Mouse (Mus musculus): ENCODE measurements around the gene Bank1.
"Not testable (repeated sequence)": the region's sequence is repeated elsewhere in the genome, so short reads cannot be mapped to it uniquely, and the experiment has no call there.

The Bank1 gene

DNA sequence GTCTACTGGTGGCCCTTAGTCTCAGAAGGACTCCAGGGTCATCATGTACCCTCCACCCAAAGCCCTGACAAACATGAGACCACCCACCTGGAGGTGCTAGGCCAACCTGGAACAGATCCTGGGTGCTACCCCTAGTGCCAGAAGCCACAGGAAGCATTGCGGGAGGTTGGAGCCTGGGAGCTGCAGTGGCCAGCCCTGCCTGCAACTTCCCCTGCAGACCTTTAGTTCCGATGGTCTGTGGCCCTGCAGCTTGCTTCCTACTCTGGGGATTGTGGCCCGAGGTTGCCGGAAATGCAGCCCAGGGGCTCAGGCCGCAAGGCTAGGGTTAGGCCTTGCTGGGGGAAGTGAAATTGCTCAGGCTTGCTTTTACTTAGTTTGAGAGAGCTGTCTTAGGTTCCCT lies at the start of gene Bank1:
Gene Bank1 (minus strand): TSS at position 284 of the 400 bp plus-strand sequence.
- DNase-seq, result no peak

DNA sequence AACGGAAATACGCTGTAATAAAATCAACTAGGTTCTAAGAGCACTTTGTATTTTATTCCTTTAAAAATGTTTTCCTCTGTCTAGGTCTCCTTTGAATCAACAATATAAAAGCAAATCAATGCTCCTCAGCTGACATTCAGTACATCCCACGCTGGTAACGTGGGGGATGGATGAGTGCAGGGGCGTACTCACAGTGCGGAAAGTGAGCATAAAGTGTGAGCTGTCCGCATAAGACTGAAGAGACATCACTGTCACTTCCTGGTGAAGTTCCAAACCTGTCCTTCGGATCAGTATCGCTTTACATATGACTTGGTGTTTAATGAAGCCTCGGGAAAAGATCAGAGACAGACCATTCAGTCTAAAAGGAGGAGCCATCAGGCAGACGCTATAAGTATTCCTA lies 44.0 kb upstream of the Bank1 start:
- DNase-seq, result no peak

- DNase-seq, result peak; percentile 6
Observed at GRCm38 (mm10) chr3:136369466-136369865, 43.6 kb upstream of the Bank1 start.

DNA sequence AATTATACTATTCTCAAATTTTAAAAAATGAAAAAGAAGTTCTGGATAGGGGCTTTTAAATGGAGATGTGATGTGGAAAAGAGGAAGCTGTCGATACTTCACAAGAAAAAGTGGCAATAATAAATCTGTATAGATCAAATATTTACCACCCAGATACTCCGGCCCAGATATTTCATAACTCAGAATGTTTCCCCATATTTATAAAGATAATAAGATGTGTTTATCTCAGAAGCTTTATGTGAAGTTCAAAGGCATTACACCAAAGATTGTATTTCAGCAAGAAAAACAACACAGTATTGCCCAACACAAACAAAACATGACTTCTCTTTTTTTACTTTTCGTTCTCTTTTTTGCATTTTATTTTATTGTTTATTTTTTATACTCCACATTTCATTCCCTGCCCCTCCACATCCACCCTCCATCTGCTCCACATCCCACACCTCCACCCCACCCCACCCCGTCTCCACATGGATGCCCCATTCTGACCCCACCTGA lies 42.7 kb upstream of the Bank1 start:
- no peak for DNase-seq

DNA sequence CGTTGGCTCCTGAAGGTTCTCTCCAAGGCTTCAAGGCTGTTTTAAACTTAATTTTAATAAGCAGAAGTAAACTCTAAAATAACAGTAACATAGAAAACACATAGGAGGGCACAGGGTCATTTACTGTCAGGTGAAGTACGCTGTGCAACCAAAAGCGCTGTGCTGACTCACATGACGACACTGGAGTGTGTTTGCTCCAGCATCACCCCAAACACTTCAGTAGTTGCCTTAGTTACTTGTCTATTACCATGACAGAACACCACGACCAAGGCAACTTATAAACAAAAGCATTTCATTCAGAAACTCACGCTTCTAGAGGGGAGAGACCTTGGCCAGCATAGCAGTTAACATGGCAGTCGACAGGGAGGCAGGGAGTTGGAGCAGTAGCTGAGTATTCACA lies 23.8 kb upstream of the Bank1 start:
- no peak for DNase-seq

- DNase-seq, result no peak
Observed at GRCm38 (mm10) chr3:136348611-136349010, 22.7 kb upstream of the Bank1 start.

DNA sequence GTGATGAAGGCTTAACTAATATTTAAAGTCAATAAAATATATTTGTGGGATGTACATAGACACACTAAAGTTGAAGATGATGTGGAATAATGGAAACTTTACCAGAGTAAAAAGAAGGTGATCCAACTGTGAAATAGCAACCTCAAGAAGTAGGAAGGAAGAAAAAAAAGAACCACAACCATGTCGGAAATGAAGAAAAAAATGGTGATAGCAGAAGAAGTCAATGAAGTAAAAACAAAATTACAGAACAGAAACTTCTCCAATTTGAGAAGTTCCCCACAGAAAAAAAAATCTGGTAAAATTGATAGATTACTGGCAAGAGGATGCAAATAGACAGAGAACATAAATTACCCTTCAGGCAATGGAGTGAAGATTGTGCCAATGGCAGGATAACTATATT lies 21.4 kb upstream of the Bank1 start:
- DNase-seq, result no peak

- no peak for DNase-seq
Observed at GRCm38 (mm10) chr3:136341911-136342310, 16.0 kb upstream of the Bank1 start.

- no peak for DNase-seq
Observed at GRCm38 (mm10) chr3:136339896-136340295, 14.0 kb upstream of the Bank1 start.

DNA sequence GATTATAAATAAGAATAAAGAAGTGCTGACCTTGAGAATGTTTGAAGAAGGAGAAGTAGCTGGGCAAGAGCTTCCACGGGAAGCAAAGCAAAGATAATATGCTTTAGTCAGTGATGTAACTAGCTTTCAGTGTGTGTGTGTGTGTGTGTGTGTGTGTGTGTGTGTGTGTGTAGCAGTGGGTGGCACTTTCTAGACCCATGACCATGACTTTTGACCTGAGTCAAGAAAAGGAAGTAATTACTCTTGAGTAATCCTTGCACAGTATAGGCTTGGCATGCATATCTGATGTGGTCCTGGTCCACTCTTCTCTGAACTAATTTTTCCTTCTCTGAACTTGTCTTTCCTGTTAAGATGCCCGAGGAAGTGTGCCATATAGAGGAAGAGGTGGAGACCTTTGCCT lies 5.3 kb upstream of the Bank1 start:
- DNase-seq, result no peak

- DNase-seq, result no peak
Observed at GRCm38 (mm10) chr3:136330043-136330442, 4.2 kb upstream of the Bank1 start.

GRCm38 (mm10) chr3:136329133-136329532 lies 3.3 kb upstream of the Bank1 start:
- DNase-seq, result no peak

- DNase-seq, result not testable (repeated sequence)
Observed at GRCm38 (mm10) chr3:136324716-136325115, 1.1 kb downstream of the Bank1 start.

DNA sequence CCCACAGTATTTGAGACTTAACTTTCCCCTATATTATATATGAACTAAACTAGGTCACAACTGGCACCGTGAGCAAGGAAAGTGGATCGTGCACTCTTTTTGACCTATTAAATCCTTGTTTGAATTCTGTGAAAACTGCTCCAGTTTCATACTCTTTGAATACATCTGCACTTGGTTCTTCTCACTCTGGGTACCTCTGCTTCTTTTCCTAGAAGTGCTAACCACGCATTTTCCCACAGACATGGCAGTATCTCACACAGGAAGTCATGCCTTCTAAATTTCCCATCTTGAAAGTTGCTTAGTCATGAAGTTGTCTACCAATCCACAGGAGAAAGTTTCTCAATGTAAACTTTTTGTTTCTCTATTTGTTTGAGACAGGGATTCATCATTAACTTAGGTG lies 3.9 kb downstream of the Bank1 start:
- no peak for DNase-seq

- DNase-seq, result no peak
Observed at GRCm38 (mm10) chr3:136308487-136308886, 17.4 kb downstream of the Bank1 start.

DNA sequence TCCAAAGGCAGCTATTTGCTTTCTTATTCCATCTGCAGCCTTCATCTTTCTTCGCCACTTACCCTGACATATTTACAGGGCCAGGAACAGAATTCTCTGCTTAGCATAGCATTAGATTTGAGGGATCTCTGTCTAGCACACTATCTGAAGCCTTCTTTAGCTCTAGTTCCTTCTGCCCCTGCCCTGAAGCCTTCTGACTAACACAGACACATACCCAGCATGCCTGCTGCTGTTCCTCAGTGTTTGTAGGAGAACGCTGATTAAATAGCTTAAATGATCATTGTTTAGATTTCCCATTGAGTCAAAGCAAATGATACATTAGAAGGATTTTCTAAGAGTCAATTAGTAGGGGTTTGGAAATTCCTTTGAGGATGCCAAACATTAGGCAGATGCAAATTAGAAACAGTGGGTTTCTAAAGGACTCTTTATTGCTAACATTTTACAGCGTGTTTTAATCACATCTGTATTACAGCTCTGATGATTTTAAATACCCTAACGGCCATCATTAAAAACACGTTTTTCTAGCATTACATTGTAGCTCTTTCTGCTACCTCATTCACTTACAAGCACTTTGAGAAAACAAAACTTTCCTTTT lies 19.2 kb downstream of the Bank1 start:
- DNase-seq, result no peak

DNA sequence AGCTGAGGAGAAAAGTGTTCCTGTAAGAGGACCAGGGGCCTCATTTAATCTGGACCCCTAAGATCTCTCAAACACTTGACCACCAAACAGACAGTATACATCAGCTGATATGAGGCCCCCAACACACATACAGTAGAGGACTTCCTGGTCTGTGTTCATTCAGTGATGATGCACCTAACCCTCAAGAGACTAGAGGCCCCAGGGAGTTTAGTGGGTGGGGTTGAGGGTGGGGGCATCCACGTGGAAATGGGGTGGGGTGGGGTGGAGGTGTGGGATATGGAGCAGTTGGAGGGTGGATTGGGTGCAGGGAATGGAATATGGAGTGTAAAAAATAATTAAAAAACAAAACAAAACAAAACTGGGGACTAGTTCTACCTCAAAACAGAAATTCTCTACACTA lies 23.3 kb downstream of the Bank1 start:
- no peak for DNase-seq

DNA sequence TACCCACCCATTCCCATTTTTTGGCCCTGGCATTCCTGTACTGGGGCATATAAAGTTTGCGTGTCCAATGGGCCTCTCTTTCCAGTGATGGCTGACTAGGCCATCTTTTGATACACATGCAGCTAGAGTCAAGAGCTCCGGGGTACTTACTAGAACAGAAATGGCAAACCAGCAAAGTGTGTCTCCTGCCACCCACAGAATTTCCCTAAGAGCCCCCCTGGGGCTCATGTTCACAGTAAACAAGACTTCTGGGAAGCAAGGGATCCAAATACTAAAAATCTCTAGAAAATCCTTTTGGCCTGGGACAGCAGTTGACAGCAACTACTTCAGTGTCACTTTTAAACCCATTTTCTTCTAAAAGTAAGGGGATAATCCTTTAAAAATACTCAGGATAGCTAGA lies 25.1 kb downstream of the Bank1 start:
- not testable (repeated sequence) for DNase-seq

GRCm38 (mm10) chr3:136297355-136297754 lies 28.5 kb downstream of the Bank1 start:
- DNase-seq, result no peak

- no peak for DNase-seq
Observed at GRCm38 (mm10) chr3:136295250-136295649, 30.6 kb downstream of the Bank1 start.

DNA sequence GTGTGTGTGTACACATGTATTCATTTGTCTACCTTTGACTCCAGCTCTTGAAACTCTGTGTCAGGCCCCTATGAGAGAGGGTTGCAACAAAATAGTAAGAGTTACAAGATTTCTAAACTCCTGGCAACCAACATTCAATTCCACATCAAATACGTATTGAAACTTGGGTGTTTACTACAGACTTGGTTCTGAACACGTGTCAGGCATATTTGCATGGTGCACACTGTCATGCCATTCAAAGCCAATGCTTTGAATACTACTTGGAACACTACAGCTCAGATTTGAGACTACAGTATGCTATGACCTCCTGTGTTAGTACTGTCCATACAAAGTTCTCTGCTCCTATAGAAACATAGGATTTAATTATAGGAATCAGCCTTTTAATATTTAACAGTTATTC lies 38.0 kb downstream of the Bank1 start:
- no peak for DNase-seq

- no peak for DNase-seq
Observed at GRCm38 (mm10) chr3:136264969-136265595, 60.8 kb downstream of the Bank1 start.

DNA sequence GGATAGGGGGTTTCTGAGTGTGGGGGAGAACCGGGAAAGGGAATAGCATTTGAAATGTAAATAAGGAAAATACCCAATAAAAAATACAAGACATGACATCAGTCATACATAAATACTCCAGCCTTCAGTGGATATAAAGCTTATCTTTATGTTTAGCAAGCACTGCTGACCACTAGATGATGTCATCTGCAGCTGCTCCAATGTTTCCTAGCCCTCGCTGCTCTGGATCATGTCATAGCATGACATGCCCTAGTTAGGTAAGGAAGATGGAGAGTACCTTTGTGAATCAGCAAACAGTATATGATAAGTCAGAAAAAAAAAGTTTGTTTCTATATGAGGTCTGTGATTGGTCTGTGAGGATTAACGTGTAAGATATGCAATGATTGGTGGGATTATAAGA lies 68.1 kb downstream of the Bank1 start:
- DNase-seq, result no peak

- DNase-seq, result peak; percentile 15
Observed at GRCm38 (mm10) chr3:136254713-136255112, 71.2 kb downstream of the Bank1 start.

- no peak for DNase-seq
Observed at GRCm38 (mm10) chr3:136252820-136253219, 73.0 kb downstream of the Bank1 start.
